Mouse (Mus musculus) Patski (cell line): ENCODE results near the gene Tmcc2. TPM values are rescaled to one million over a fixed set of nuclear protein-coding genes. Genes with fewer than 3 reads are reported as not detected.

Experiments
- ATAC-seq: fragments of 100-300 bp; one replicate; pipeline ENCODE4 v1.8.0; 2021
- CTCF ChIA-PET: fragments of 350-600 bp; sonication (Branson Sonifier 250); formaldehyde crosslinking; loops from one replicate; lab custom pipeline; 2022; ENCODE audit warnings: inconsistent platforms; lab: Charles Lee
- POLR2A ChIA-PET: fragments of 350-600 bp; sonication (Branson Sonifier 250); formaldehyde crosslinking; loops from one replicate; lab custom pipeline; 2022; ENCODE audit warnings: antibody characterized with exemption, inconsistent platforms; lab: Charles Lee
- DNase-seq: peaks from one replicate; pipeline ENCODE4 v3.0.0-alpha.2; 2011; ENCODE audit warnings: low read depth, low spot score
- H3K27me3 ChIP-seq: fragments of 371-371 bp; one replicate; pipeline ENCODE4 v1.5.1; 2021
- CTCF ChIP-seq: fragments of 100-300 bp; IDR thresholded peaks from one replicate; pipeline ENCODE4 v1.5.1; 2021
- in situ Hi-C: fragments of 300-500 bp; cut with MboI; formaldehyde crosslinking; loops from 3 replicates; pipeline ENCODE4 v1.11.1; 2018; ENCODE audit warnings: low pct_unique_long_range_greater_than_20kb, mixed read lengths
- polyA plus RNA-seq: library from polyadenylated mRNA; unstranded; gene quantifications from one replicate; pipeline ENCODE4 v1.2.3, GENCODE M21; 2021

The Tmcc2 gene
- 12.2 TPM for polyA plus RNA-seq

DNA sequence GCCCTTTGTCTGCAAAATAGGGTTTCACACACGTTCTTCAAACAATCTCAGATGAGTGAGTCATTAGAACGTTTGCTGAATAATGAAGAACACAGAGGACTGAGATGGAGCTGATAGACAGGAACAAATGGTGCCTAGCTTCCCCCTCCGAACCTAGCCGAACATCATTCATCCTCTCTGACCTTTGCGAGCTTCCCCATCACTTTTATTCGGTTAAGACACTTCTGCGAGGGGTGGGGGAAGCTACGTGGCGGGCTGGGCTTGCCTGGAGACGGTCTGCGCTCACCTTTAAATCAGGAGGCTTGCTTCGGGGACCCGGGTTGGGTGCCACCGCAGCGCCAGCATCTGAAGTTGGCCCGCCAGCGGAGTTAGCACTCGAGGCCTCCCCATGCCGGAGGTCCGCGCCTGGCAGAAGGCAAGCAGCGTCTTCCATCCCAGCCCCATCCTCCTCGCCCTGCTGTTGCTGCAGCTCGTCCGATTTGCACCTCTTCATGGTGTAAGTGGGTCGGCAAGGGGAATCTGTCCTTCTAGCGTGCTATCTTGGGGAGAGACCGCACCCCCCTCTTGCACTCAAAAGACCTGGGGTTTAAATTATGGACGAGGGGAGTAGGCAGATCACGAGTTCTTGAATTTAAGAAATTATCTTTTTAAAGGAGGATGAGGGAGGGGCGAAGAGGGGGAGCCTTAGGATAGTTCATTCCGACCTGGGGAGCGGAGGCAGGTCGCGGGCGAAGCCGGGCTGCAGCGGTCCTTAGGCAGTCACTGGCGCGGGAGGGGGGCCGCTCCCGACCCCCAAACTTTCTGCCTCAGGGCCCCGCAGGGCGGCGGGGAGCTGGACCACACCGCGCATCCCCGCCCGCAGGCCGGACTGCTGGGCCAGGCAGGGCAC is at the start of gene Tmcc2:
Tmcc2 (minus strand) TSS at position 591 of the 889 bp plus-strand sequence.
- in situ Hi-C loops = no loop called here
- TF ChIP-seq CTCF = no peak
- DNase-seq (no peak), ATAC-seq (peak; percentile 29)
- peaks cover 5% of the 10 kb centered on the region for H3K27me3 ChIP-seq
- POLR2A ChIA-PET = interaction anchor here (0.6 to 1.4 kb wide), 5 partner anchors 9 to 266 kb away, joined by 3 to 4 read pairs (median 4); partner anchors contain the start of gene Dstyk
- CTCF ChIA-PET = interaction anchor here (1.2 to 1.7 kb wide), 5 partner anchors 13 to 26 kb away, joined by 3 to 7 read pairs (median 4); partner anchors contain the start of gene Dstyk

DNA sequence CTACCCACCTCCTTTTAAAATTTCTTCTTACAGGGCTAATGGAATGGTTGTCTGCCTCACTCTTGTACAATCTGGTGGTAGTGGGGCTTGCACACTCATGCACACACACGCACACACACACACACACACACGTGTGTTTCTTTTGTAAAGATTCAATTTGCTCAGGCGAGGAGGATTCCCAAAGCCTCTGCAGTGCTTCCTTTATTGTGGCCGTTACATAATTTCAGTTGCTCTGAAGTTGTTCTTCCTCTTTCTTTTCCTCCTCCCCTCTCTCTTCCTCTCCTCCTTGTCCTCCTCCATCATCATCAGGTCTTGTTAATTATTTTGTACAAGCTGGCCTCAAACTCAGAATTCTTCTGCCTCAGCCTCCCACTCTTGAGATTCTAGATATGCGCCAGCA is 46.3 kb upstream of the Tmcc2 start:
- no peak for ATAC-seq
- H3K27me3 ChIP-seq = no peaks in the 10 kb centered on the region
- POLR2A ChIA-PET = interaction anchor here (1.2 kb wide), 1 partner anchor 27 kb away, joined by 3 read pairs; no protein-coding TSS in a partner anchor
- no peak for TF ChIP-seq CTCF
- CTCF ChIA-PET = interaction anchor here (2.1 kb wide), 1 partner anchor 69 kb away, joined by 5 read pairs; no protein-coding TSS in a partner anchor
- no peak for DNase-seq
- in situ Hi-C loops = no loop called here

DNA sequence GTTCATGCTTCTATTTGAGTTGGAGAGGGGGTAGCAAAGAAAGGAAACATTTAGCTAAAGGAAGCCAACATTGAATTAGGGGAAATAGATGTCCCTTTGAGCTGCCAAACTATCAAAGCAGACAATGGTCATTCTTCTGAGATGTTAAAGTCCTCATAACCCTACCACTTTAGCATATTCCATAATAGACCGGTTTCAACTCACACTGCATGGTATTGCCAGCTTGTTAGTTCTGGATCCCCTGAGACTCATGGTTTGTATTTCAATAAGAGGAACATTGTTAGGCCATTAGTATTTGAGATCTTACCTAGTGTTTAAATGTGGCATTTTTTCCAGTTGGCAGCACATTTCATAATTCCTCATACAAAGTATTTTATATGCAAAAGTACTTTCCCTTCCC is 45.9 kb upstream of the Tmcc2 start:
- POLR2A ChIA-PET = interaction anchor here (0.7 to 1.3 kb wide), 2 partner anchors 10 to 39 kb away, joined by 3 read pairs; no protein-coding TSS in a partner anchor
- DNase-seq (no peak), ATAC-seq (no peak)
- in situ Hi-C loops = no loop called here
- H3K27me3 ChIP-seq = no peaks in the 10 kb centered on the region
- TF ChIP-seq CTCF = no peak
- CTCF ChIA-PET = interaction anchor here (1.0 to 2.1 kb wide), 2 partner anchors 28 to 69 kb away, joined by 3 to 5 read pairs; no protein-coding TSS in a partner anchor

DNA sequence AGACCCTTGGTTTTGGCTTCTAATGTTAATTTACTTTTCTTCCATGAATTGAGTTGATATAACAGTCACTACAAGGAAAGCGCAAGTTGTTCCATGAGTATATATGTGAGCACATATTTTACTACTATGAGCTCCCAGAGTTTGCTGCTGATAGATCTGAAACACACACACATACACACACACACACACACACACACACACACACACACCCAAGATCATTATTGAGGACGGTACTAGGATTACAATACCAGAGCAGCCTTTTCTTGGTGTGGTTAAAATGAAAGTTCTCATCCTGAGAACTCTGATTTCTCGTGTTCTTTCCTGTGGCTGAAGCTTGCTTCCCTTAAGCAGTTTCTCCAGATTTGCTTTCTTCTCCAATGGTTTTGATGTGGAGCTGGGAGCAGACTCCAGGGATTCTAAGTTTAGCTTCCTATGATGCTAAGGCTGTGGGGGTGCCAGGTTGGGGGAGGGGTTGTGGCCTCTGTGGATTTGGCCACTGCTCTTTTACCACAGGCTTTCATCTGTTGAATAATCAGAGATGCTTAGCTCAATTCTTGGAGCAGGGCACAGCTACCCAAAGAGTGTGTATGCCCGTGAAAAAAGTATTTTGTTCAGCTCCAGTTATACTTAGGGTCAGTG is 45.4 kb upstream of the Tmcc2 start:
- ChIA-PET POLR2A (interaction anchor here (0.7 to 1.3 kb wide), 2 partner anchors 10 to 39 kb away, joined by 3 read pairs; no protein-coding TSS in a partner anchor), CTCF (interaction anchor here (0.7 to 2.1 kb wide), 3 partner anchors 28 to 68 kb away, joined by 3 to 5 read pairs (median 3); no protein-coding TSS in a partner anchor)
- no peak for DNase-seq
- no peak for TF ChIP-seq CTCF
- no peaks in the 10 kb centered on the region for H3K27me3 ChIP-seq
- in situ Hi-C loops = no loop called here
- no peak for ATAC-seq

DNA sequence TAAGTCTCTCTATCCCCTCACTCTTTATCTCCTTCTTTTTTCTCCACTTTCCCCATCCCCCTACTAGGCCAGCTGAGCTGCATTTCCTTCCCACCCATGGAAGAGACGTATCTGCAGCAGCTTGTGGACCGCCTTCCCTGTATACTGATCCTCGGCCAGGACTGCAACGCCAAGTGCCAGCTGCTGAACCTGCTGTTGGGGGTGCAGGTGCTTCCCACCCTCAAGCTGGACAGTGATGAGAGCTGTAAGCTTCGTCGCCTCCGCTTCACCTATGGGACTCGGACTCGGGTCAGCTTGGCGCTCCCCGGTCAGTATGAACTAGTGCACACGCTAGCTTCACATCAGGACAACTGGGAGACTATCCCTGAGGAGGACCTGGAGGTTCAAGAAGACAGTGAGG is 43.0 kb upstream of the Tmcc2 start:
- in situ Hi-C loops = no loop called here
- DNase-seq = no peak
- ATAC-seq = no peak
- CTCF ChIA-PET = no interaction called here
- no peaks in the 10 kb centered on the region for H3K27me3 ChIP-seq
- POLR2A ChIA-PET = no interaction called here
- no peak for TF ChIP-seq CTCF

DNA sequence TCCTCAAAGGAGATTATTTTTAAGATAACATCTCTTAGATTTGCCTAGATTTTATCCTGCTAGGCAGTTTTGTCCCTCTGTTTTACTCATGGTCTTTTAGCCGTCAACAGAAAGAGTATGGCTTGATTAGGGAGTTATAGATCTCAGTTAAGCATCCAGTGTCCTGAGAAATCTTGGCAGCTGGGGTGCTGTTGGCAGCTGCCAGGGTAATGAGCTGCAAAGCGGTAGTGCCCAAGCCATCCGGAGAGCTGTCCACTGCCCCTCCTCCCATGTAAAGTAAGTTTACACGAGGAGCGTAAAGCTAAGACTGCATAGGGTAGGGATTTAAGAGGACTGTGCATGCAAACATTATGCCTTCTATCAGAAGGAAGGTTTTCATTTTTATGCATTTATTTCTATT is 42.3 kb upstream of the Tmcc2 start:
- DNase-seq = no peak
- in situ Hi-C loops = no loop called here
- no peaks in the 10 kb centered on the region for H3K27me3 ChIP-seq
- ChIA-PET CTCF (no interaction called here), POLR2A (no interaction called here)
- no peak for TF ChIP-seq CTCF
- ATAC-seq = no peak

DNA sequence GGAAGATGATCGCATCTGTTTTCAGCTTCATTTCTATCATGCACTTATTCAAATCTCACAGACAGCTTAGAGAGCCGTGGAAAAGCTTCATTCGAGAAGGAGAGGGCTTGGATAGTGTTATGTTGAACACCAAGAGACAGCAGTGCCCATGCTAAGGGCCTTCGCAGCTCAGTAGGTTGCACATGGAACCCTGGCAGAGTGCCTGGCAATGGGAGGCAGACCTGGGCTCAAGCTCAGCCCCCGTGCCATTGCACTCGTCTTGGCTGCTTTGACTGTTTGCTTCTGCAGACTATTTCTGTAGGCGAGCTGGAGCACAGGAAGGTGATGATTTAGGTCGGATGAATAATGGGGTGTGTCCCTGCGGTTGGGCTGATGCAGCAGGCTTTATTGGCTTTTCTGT is 40.6 kb upstream of the Tmcc2 start:
- DNase-seq = no peak
- POLR2A ChIA-PET = interaction anchor here (0.7 kb wide), 1 partner anchor 41 kb away, joined by 3 read pairs; the partner anchor contains the start of gene Tmcc2
- CTCF ChIA-PET = interaction anchor here (0.8 to 0.9 kb wide), 2 partner anchors 9 kb away, joined by 3 read pairs; no protein-coding TSS in a partner anchor
- ATAC-seq = no peak
- no peak for TF ChIP-seq CTCF
- no peaks in the 10 kb centered on the region for H3K27me3 ChIP-seq
- in situ Hi-C loops = no loop called here

DNA sequence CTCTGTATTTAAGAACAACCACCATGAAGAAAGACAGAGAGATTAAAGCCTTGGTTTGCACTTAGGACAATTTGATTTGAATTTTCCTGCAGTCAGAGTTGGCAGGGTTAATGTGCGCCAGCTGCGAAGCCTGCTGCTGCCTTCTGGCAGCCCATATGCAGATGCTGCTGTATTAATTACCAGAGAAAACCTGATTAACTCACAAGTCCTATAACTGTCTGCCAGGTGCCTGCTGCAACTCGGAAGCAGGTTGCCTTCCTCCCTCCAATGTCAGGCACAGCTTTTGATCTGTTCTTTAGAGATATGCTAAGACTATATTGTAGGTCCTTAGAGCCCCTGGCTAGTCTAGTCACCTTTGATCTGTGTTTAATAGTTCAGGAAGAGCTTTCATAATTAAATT is 39.7 kb upstream of the Tmcc2 start:
- ATAC-seq = no peak
- in situ Hi-C loops = no loop called here
- no peak for TF ChIP-seq CTCF
- POLR2A ChIA-PET = no interaction called here
- no peaks in the 10 kb centered on the region for H3K27me3 ChIP-seq
- no peak for DNase-seq
- CTCF ChIA-PET = interaction anchor here (0.8 kb wide), 1 partner anchor 10 kb away, joined by 3 read pairs; no protein-coding TSS in a partner anchor

DNA sequence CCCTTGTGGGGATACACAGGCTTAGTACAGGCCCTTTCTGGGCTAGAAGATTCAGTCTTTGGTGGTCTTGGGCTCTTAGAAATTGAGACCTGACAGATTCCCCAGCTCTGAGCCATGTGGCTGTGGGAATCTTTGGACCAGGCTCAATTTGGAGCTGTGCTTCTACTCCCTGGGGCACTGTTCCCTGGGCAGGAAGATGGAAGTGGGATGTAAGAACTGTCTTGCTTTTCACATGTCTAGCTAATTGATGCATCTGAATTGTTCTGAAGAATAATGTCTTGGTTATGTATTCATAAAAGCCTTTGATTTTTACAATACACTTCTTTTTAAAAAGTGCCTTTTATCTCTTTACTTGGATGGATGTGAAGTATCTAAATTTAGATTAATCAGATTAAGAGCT is 34.5 kb upstream of the Tmcc2 start:
- POLR2A ChIA-PET = interaction anchor here (1.2 kb wide), 1 partner anchor 8 kb away, joined by 4 read pairs; the partner anchor contains the start of gene Dstyk
- in situ Hi-C loops = no loop called here
- DNase-seq (no peak), ATAC-seq (no peak)
- H3K27me3 ChIP-seq = no peaks in the 10 kb centered on the region
- CTCF ChIA-PET = interaction anchor here (1.1 kb wide), 1 partner anchor 9 kb away, joined by 3 read pairs; no protein-coding TSS in a partner anchor
- no peak for TF ChIP-seq CTCF
